Mouse (Mus musculus) B cell, adult 62 days (primary cell): ENCODE measurements around the gene Galp. TPM values are rescaled to one million over a fixed set of nuclear protein-coding genes. Genes with fewer than 3 reads are reported as not detected.

Experiments
- total RNA-seq: library from RNA; stranded (reverse); gene quantifications from 4 replicates; pipeline ENCODE4 v1.2.4, GENCODE M21; 2023

The Galp gene
- total RNA-seq: not detected in 4 replicates

GRCm38 (mm10) chr7:6196790-6197189, at the start of gene Galp:
Gene Galp (plus strand): TSS chr7:6197090.

GRCm38 (mm10) chr7:6155901-6156411, 40.9 kb upstream of the Galp start, which contains the start of gene Zfp787:
Gene Zfp787 (minus strand): TSS chr7:6155997.

GRCm38 (mm10) chr7:6172006-6172649, 24.8 kb upstream of the Galp start, which contains the start of gene Zfp444:
Gene Zfp444 (plus strand): TSS chr7:6172226.

GRCm38 (mm10) chr7:6221978-6222377, 25.1 kb downstream of the Galp start, which contains the start of gene Zscan5b:
Gene Zscan5b (plus strand): TSS chr7:6222278.

GRCm38 (mm10) chr7:6252410-6252809, 55.5 kb downstream of the Galp start, which contains the start of gene Epp13:
Gene Epp13 (plus strand): TSS chr7:6252710.

Other genes with a start within 250 kb of the Galp start
- not detected in 4 replicates for gene Vmn1r65, start 186.1 kb upstream of the Galp start, total RNA-seq
- gene Nlrp4c, start 151.9 kb upstream of the Galp start, total RNA-seq: not detected in 4 replicates
- 28.4 to 46.4 TPM (median 39.7 TPM) in 4 replicates for gene Zfp787, start 41.1 kb upstream of the Galp start, total RNA-seq
- gene Zfp444, start 24.9 kb upstream of the Galp start, total RNA-seq: 18.7 to 33.8 TPM (median 27.6 TPM) in 4 replicates
- gene Zscan5b, start 25.2 kb downstream of the Galp start, total RNA-seq: not detected in 4 replicates
- not detected in 4 replicates for gene Epp13, start 55.6 kb downstream of the Galp start, total RNA-seq
- 9.2 to 14.2 TPM (median 10.2 TPM) in 4 replicates for gene Zfp667, start 89.5 kb downstream of the Galp start, total RNA-seq
- gene Zfp583, start 134.2 kb downstream of the Galp start, total RNA-seq: 1.1 to 4.4 TPM (median 1.3 TPM) in 4 replicates
- 0.25 to 0.63 TPM (median 0.53 TPM) in 4 replicates for gene Gm3854, start 146.7 kb downstream of the Galp start, total RNA-seq
- 1.3 to 2.5 TPM (median 1.9 TPM) in 4 replicates for gene Zfp78, start 166.2 kb downstream of the Galp start, total RNA-seq
- gene Zfp28, start 186.2 kb downstream of the Galp start, total RNA-seq: 3.2 to 7.0 TPM (median 5.5 TPM) in 4 replicates
- 1.2 TPM in 1 of 4 replicates, not detected in the others for gene Smim17, start 201.6 kb downstream of the Galp start, total RNA-seq
- not detected in 4 replicates for gene Gm20715, start 213.2 kb downstream of the Galp start, total RNA-seq
- not detected in 4 replicates for gene Olfr1344, start 241.6 kb downstream of the Galp start, total RNA-seq